Mouse (Mus musculus): ENCODE data around the gene U2surp.

- TF ChIP-seq GATA1 (IDR thresholded peaks at IDR 0.05; ENCODE audit: borderline replicate concordance, low read length) (no peak), FLI1 (IDR thresholded peaks at IDR 0.05; ENCODE audit: low read length) (no peak)
These were observed 76.1 kb downstream of the U2surp start for GRCm38 (mm10) chr9:95435506-95436293.
